Mouse (Mus musculus): ENCODE data around the gene Trpm3. TPM values are rescaled to one million over a fixed set of nuclear protein-coding genes. Genes with fewer than 3 reads are reported as not detected.

The Trpm3 gene
- polyA plus RNA-seq, 1 experiment, result 0.05 TPM

DNA sequence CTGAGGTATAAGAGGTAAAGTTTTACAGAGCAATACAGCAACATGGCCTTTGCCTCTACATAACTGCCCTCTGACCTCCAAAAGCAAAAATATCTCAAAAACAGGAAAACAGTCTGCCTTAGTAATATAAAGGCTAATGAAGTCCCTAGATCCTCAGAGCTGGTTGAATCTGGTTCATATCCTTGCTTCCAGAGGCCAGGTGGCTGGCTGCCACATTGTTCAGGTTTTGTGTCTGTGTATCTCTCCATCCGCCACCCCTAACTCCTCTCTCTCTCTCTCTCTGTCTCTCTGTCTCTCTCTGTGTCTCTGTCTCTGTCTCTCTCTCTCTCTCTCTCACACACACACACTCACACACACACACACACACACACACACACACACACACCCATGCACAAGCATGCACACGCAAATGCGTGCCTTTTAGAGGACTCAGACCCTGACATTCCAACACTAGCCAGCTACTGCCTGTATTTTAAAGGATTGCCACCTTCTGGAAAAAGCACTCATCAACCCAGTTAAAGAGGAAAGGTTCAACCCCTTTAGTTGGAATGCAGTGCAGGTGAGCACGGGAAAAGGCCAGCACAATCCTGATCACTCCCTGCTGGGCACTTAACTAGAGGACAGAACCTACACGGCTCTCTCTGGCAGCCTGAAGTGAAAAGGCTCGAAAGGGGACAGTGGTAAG, 902.8 kb downstream of the Trpm3 start:
- Histone ChIP-seq H3K4me3 (ENCODE audit: insufficient read depth, poor library complexity, severe bottlenecking) (no peak overlapping the region), H3K79me3 (ENCODE audit: low read depth) (no peaks in the 10 kb centered on the region), H3K79me2 (ENCODE audit: control insufficient read depth, insufficient read depth) (no peaks in the 10 kb centered on the region), H3K27me3 (ENCODE audit: control insufficient read depth, insufficient read depth, insufficient read length) (no peaks in the 10 kb centered on the region), H3K36me3 (ENCODE audit: control insufficient read depth, insufficient read depth) (no peaks in the 10 kb centered on the region), H3ac (ENCODE audit: control insufficient read depth, insufficient read length, low read depth) (no peak overlapping the region)
- TF ChIP-seq MYOG (IDR thresholded peaks at IDR 0.05; ENCODE audit: control insufficient read depth, extremely low read depth, insufficient read length), result no peak
- no peak for TF ChIP-seq MYOD1 (IDR thresholded peaks at IDR 0.05; ENCODE audit: control insufficient read depth, insufficient read length, low read depth)
- TF ChIP-seq FOSL1 (IDR thresholded peaks at IDR 0.05; ENCODE audit: insufficient read depth, low read length, poor library complexity, severe bottlenecking), result no peak
- no peak for TF ChIP-seq MAX (IDR thresholded peaks at IDR 0.05)
- no peak for TF ChIP-seq USF1 (IDR thresholded peaks at IDR 0.05; ENCODE audit: low read depth)
- TF ChIP-seq CTCF (IDR thresholded peaks at IDR 0.05; ENCODE audit: control insufficient read depth, insufficient read depth, insufficient read length), result no peak
- TF ChIP-seq CEBPB (IDR thresholded peaks at IDR 0.05; ENCODE audit: low read depth), result no peak

- Histone ChIP-seq H3K4me3 (ENCODE audit: insufficient read depth, poor library complexity, severe bottlenecking) (no peak overlapping the region), H3K79me2 (ENCODE audit: control insufficient read depth, insufficient read depth) (no peaks in the 10 kb centered on the region), H3K27me3 (ENCODE audit: control insufficient read depth, insufficient read depth, insufficient read length) (no peaks in the 10 kb centered on the region), H3K36me3 (ENCODE audit: control insufficient read depth, insufficient read depth) (no peaks in the 10 kb centered on the region), H3ac (ENCODE audit: control insufficient read depth, insufficient read length, low read depth) (no peak overlapping the region), H3K79me3 (ENCODE audit: low read depth) (no peaks in the 10 kb centered on the region)
- TF ChIP-seq MYOD1 (IDR thresholded peaks at IDR 0.05; ENCODE audit: control insufficient read depth, insufficient read length, low read depth) (no peak), CEBPB (IDR thresholded peaks at IDR 0.05; ENCODE audit: low read depth) (no peak), FOSL1 (IDR thresholded peaks at IDR 0.05; ENCODE audit: insufficient read depth, low read length, poor library complexity, severe bottlenecking) (no peak), MAX (IDR thresholded peaks at IDR 0.05) (no peak)
These were observed 903.4 kb downstream of the Trpm3 start for GRCm38 (mm10) chr19:23042168-23042733.

DNA sequence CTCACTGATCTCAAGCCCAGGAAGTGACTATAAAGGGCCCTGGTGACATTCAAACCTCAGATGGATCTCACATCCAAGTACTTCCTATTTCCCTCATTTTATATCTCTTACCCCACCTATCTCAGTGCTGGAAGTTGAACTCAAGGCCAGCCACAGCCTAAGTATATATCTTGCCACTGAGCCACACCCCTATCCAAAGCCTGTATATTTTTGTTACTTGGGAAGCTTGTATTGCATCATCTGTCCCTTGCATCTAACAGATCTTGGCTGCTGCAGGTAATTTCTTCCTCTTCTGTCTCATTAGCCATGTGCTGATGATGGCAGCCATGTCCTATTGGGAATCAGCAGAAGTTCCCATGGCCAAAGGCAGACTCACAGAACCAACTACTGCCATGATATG, 904.9 kb downstream of the Trpm3 start:
- no peaks in the 10 kb centered on the region for H3K36me3 ChIP-seq (ENCODE audit: control insufficient read depth, insufficient read depth)
- H3ac ChIP-seq (ENCODE audit: control insufficient read depth, insufficient read length, low read depth), result no peak overlapping the region
- no peak overlapping the region for H3K4me3 ChIP-seq (ENCODE audit: insufficient read depth, poor library complexity, severe bottlenecking)
- no peaks in the 10 kb centered on the region for H3K79me2 ChIP-seq (ENCODE audit: control insufficient read depth, insufficient read depth)
- no peaks in the 10 kb centered on the region for H3K27me3 ChIP-seq (ENCODE audit: control insufficient read depth, insufficient read depth, insufficient read length)
- no peak for TF ChIP-seq CTCF (IDR thresholded peaks at IDR 0.05; ENCODE audit: control insufficient read depth, insufficient read depth, insufficient read length)
- no peak for TF ChIP-seq FOSL1 (IDR thresholded peaks at IDR 0.05; ENCODE audit: insufficient read depth, low read length, poor library complexity, severe bottlenecking)
- no peak for TF ChIP-seq MYOD1 (IDR thresholded peaks at IDR 0.05; ENCODE audit: control insufficient read depth, insufficient read length, low read depth)
- TF ChIP-seq CEBPB (IDR thresholded peaks at IDR 0.05; ENCODE audit: low read depth), result no peak
- no peak for TF ChIP-seq MAX (IDR thresholded peaks at IDR 0.05)
- TF ChIP-seq USF1 (IDR thresholded peaks at IDR 0.05; ENCODE audit: low read depth), result no peak
- H3K79me3 ChIP-seq (ENCODE audit: low read depth), result no peaks in the 10 kb centered on the region

Small RNAs within 50 kb of the gene (microRNA-seq; reads per million reads assigned to microRNA genes)
- gene Mir204 (ENCODE audit: borderline microRNAs expressed), result 2.3 reads per million, percentile 41 among the genes with 10 or more reads in this experiment
